13 mouse cellular contexts compared by ENCODE assay signal in genomic region chr6:90695754-90696153, GRCm38 (mm10).
DNase-seq lines count a peak whose midpoint lies in the region; ATAC-seq and TF ChIP-seq lines count a peak whose summit lies in the region.
"Had no signal": no experiment of that assay in that cellular context is flagged by ENCODE, and none has a peak within 500 bp of the region (broad histone marks: within the 10 kb centered on the region; RNA-seq: fewer than 3 reads in every experiment).

No protein-coding gene starts in this region.

- intact Hi-C loops in heart, postnatal 36 days (cut with DNase I), result no loop called here

- TF ChIP-seq CTCF in heart, postnatal 0 days (IDR thresholded peaks at IDR 0.05; ENCODE audit: low read depth), result no peak

- TF ChIP-seq EP300 in heart, postnatal 0 days (IDR thresholded peaks at IDR 0.05; ENCODE audit: low read depth), result no peak

- H3K27ac ChIP-seq in embryonic facial prominence, embryonic 15.5 days (replicated peaks), result 0 out of 2 replicates have a peak overlapping the region, but pooled peaks have one; percentile 11
- no peak overlapping the region for H3K27ac ChIP-seq in embryonic facial prominence, embryonic 10.5 days (replicated peaks)
- no peak overlapping the region for H3K27ac ChIP-seq in heart, embryonic 16.5 days (ENCODE audit: low read length)
- H3K27ac ChIP-seq in midbrain, embryonic 10.5 days (replicated peaks), result peak overlapping the region; percentile 19; the same call in 1 of the 2 replicates
- H3K27ac ChIP-seq in midbrain, embryonic 16.5 days (ENCODE audit: low read length), result no peak overlapping the region
- peak overlapping the region; percentile 31; the same call in 1 of the 2 replicates for H3K27ac ChIP-seq in heart, postnatal 0 days (ENCODE audit: low read depth)
- H3K27ac ChIP-seq: liver, embryonic 15.5 days; midbrain, embryonic 12.5 days had no signal

- 55% methylated on average over 1 of the region's 1 CpGs for WGBS in embryonic facial prominence, embryonic 15.5 days
- 81% methylated on average over 1 of the region's 1 CpGs for WGBS in embryonic facial prominence, embryonic 10.5 days
- WGBS in heart, embryonic 16.5 days, result 63% methylated on average over 1 of the region's 1 CpGs
- WGBS in midbrain, embryonic 10.5 days, result 92% methylated on average over 1 of the region's 1 CpGs
- 86% methylated on average over 1 of the region's 1 CpGs for WGBS in midbrain, embryonic 16.5 days
- 78% methylated on average over 1 of the region's 1 CpGs for WGBS in heart, postnatal 0 days

- no peak for ATAC-seq in embryonic facial prominence, embryonic 15.5 days (ENCODE audit: insufficient number of reproducible peaks, low FRiP score, low TSS enrichment, low read depth)
- ATAC-seq in heart, embryonic 16.5 days (replicated peaks; ENCODE audit: extremely low read depth, insufficient read depth, low FRiP score), result no peak
- ATAC-seq in midbrain, embryonic 16.5 days, result no peak
- ATAC-seq in heart, postnatal 0 days (ENCODE audit: insufficient read depth, low read depth), result no peak
- ATAC-seq: inflammation-experienced regulatory T-cells, adult 6 months had no signal

- peaks cover 38% of the 10 kb centered on the region for H3K36me3 ChIP-seq in embryonic facial prominence, embryonic 15.5 days
- peaks cover 41% of the 10 kb centered on the region for H3K36me3 ChIP-seq in embryonic facial prominence, embryonic 10.5 days (replicated peaks)
- H3K36me3 ChIP-seq in heart, embryonic 16.5 days (ENCODE audit: control insufficient read depth, insufficient read depth), result peaks cover 26% of the 10 kb centered on the region
- H3K36me3 ChIP-seq in midbrain, embryonic 10.5 days, result peaks cover 42% of the 10 kb centered on the region
- peaks cover 11% of the 10 kb centered on the region for H3K36me3 ChIP-seq in midbrain, embryonic 16.5 days (ENCODE audit: control insufficient read depth, insufficient read depth, low read length)
- peaks cover 41% of the 10 kb centered on the region for H3K36me3 ChIP-seq in heart, postnatal 0 days (replicated peaks; ENCODE audit: control insufficient read depth, insufficient read depth, low read length)

- H3K27me3 ChIP-seq in embryonic facial prominence, embryonic 15.5 days, result no peaks in the 10 kb centered on the region
- no peaks in the 10 kb centered on the region for H3K27me3 ChIP-seq in embryonic facial prominence, embryonic 10.5 days (replicated peaks; ENCODE audit: low read depth, poor library complexity, severe bottlenecking)
- no peaks in the 10 kb centered on the region for H3K27me3 ChIP-seq in heart, embryonic 16.5 days (ENCODE audit: control insufficient read depth, insufficient read depth, low read length)
- no peaks in the 10 kb centered on the region for H3K27me3 ChIP-seq in midbrain, embryonic 10.5 days (ENCODE audit: low read depth, poor library complexity, severe bottlenecking)
- H3K27me3 ChIP-seq in midbrain, embryonic 16.5 days (ENCODE audit: control insufficient read depth, insufficient read depth, low read depth, low read length), result no peaks in the 10 kb centered on the region
- no peaks in the 10 kb centered on the region for H3K27me3 ChIP-seq in heart, postnatal 0 days (ENCODE audit: control insufficient read depth, insufficient read depth, low read length)
- H3K27me3 ChIP-seq: CH12.LX; liver, embryonic 15.5 days; midbrain, embryonic 12.5 days had no signal

- no peak for DNase-seq in embryonic facial prominence, embryonic 10.5 days (ENCODE audit: low spot score)
- no peak for DNase-seq in heart, postnatal 36 days
- DNase-seq in midbrain, embryonic 10.5 days (ENCODE audit: low spot score), result no peak
- no peak for DNase-seq in heart, postnatal 0 days (ENCODE audit: low spot score)
- no peak for DNase-seq in kidney, adult 11 months
- DNase-seq: thymus, postnatal 36 days had no signal

- H3K9me3 ChIP-seq in embryonic facial prominence, embryonic 15.5 days (replicated peaks), result no peaks in the 10 kb centered on the region
- H3K9me3 ChIP-seq in embryonic facial prominence, embryonic 10.5 days, result no peaks in the 10 kb centered on the region
- H3K9me3 ChIP-seq in heart, embryonic 16.5 days (replicated peaks; ENCODE audit: control insufficient read depth, low read length), result no peaks in the 10 kb centered on the region
- H3K9me3 ChIP-seq in midbrain, embryonic 10.5 days (replicated peaks), result no peaks in the 10 kb centered on the region
- no peaks in the 10 kb centered on the region for H3K9me3 ChIP-seq in midbrain, embryonic 16.5 days (replicated peaks; ENCODE audit: control insufficient read depth, low read length, poor library complexity, severe bottlenecking)
- no peaks in the 10 kb centered on the region for H3K9me3 ChIP-seq in heart, postnatal 0 days (replicated peaks; ENCODE audit: control insufficient read depth, low read length)
- H3K9me3 ChIP-seq: liver, embryonic 15.5 days; midbrain, embryonic 12.5 days had no signal

- no peak overlapping the region for H3K9ac ChIP-seq in embryonic facial prominence, embryonic 15.5 days
- 0 out of 2 replicates have a peak overlapping the region, but pooled peaks have one; percentile 17 for H3K9ac ChIP-seq in heart, embryonic 16.5 days (ENCODE audit: low read length)
- no peak overlapping the region for H3K9ac ChIP-seq in midbrain, embryonic 16.5 days (ENCODE audit: low read depth, low read length)
- no peak overlapping the region; the same call in 1 of the 2 replicates for H3K9ac ChIP-seq in heart, postnatal 0 days (replicated peaks; ENCODE audit: low read depth, low read length)
- H3K9ac ChIP-seq: liver, embryonic 15.5 days; midbrain, embryonic 12.5 days had no signal

- peaks cover 40% of the 10 kb centered on the region for H3K4me1 ChIP-seq in embryonic facial prominence, embryonic 15.5 days
- H3K4me1 ChIP-seq in embryonic facial prominence, embryonic 10.5 days, result peaks cover 18% of the 10 kb centered on the region
- H3K4me1 ChIP-seq in heart, embryonic 16.5 days (ENCODE audit: control insufficient read depth, insufficient read depth, low read length), result peaks cover 55% of the 10 kb centered on the region
- peaks cover 16% of the 10 kb centered on the region for H3K4me1 ChIP-seq in midbrain, embryonic 10.5 days
- H3K4me1 ChIP-seq in midbrain, embryonic 16.5 days (ENCODE audit: control insufficient read depth, insufficient read depth, low read length), result peaks cover 6% of the 10 kb centered on the region
- H3K4me1 ChIP-seq in heart, postnatal 0 days (ENCODE audit: control insufficient read depth, insufficient read depth), result peaks cover 50% of the 10 kb centered on the region

- no peak overlapping the region for H3K4me2 ChIP-seq in embryonic facial prominence, embryonic 15.5 days (replicated peaks)
- no peak overlapping the region for H3K4me2 ChIP-seq in heart, embryonic 16.5 days (ENCODE audit: low read depth, low read length)
- no peak overlapping the region for H3K4me2 ChIP-seq in midbrain, embryonic 16.5 days (ENCODE audit: low read length)
- no peak overlapping the region for H3K4me2 ChIP-seq in heart, postnatal 0 days (ENCODE audit: low read depth, low read length)
- H3K4me2 ChIP-seq: liver, embryonic 15.5 days; midbrain, embryonic 12.5 days had no signal

- H3K4me3 ChIP-seq in embryonic facial prominence, embryonic 15.5 days (replicated peaks), result no peak overlapping the region
- H3K4me3 ChIP-seq in embryonic facial prominence, embryonic 10.5 days, result no peak overlapping the region
- no peak overlapping the region for H3K4me3 ChIP-seq in heart, embryonic 16.5 days (ENCODE audit: low read length)
- H3K4me3 ChIP-seq in midbrain, embryonic 10.5 days, result no peak overlapping the region
- H3K4me3 ChIP-seq in midbrain, embryonic 16.5 days (ENCODE audit: low read depth, low read length), result no peak overlapping the region
- H3K4me3 ChIP-seq in heart, postnatal 0 days (ENCODE audit: low read depth, low read length), result no peak overlapping the region
- H3K4me3 ChIP-seq: liver, embryonic 15.5 days; midbrain, embryonic 12.5 days had no signal

Comparison
In these comparisons a context has a peak if more than half of its experiments do, and no peak if none do; other contexts are left out.
1. H3K27ac ChIP-seq: peak in embryonic facial prominence, embryonic 15.5 days (single experiment), midbrain, embryonic 10.5 days (single experiment) and heart, postnatal 0 days (single experiment); none in embryonic facial prominence, embryonic 10.5 days (single experiment), heart, embryonic 16.5 days (single experiment) and midbrain, embryonic 16.5 days (single experiment).